Mouse (Mus musculus) gastrocnemius, postnatal 36 days (tissue): ENCODE data around the gene Abcc1. TPM values are rescaled to one million over a fixed set of nuclear protein-coding genes. Genes with fewer than 3 reads are reported as not detected.

Experiments
- DNase-seq, 2 experiments: peaks; one replicate each; pipeline ENCODE4 v3.0.0; 2022
- intact Hi-C: fragments of 180-260 bp; cut with DNase I; formaldehyde crosslinking; loops from one replicate; pipeline ENCODE4 v1.15.1; 2025
- total RNA-seq, 2 experiments: library from RNA; stranded (reverse); gene quantifications; 2 replicates each; pipeline ENCODE4 v1.2.3; 2021

Gene Abcc1
- total RNA-seq, 2 experiments from 2014 or later: 18.3 to 23.0 TPM

- intact Hi-C loops: no loop called here
- DNase-seq: no peak
Measured at GRCm38 (mm10) chr16:14477510-14478300, 116.3 kb downstream of the Abcc1 start.

GRCm38 (mm10) chr16:14479641-14480040, 118.3 kb downstream of the Abcc1 start:
- intact Hi-C loops: no loop called here

GRCm38 (mm10) chr16:14483221-14483620, 121.9 kb downstream of the Abcc1 start:
- no peak for DNase-seq
- intact Hi-C loops: no loop called here

More at GRCm38 (mm10) chr16:14479641-14480040, 118.3 kb downstream of the Abcc1 start:
- no peak for DNase-seq

GRCm38 (mm10) chr16:14493491-14494114, 132.2 kb downstream of the Abcc1 start:
- DNase-seq: no peak
- intact Hi-C loops: no loop called here

GRCm38 (mm10) chr16:14501649-14502360, 140.4 kb downstream of the Abcc1 start:
- no peak for DNase-seq

GRCm38 (mm10) chr16:14506461-14506860, 145.1 kb downstream of the Abcc1 start:
- no peak for DNase-seq
- intact Hi-C loops: no loop called here

More at GRCm38 (mm10) chr16:14501649-14502360, 140.4 kb downstream of the Abcc1 start:
- intact Hi-C loops: no loop called here

Other genes starting within 250 kb of the Abcc1 start
- 10 to 100 TPM; 24.7 to 29.8 TPM for gene Nde1, start 198.3 kb upstream of the Abcc1 start, total RNA-seq
- gene Marf1, start 198.2 kb upstream of the Abcc1 start, total RNA-seq: 10 to 100 TPM; 17.5 to 18.8 TPM
- 10 to 100 TPM; 14.1 to 17.6 TPM for gene Myh11, start 70.2 kb upstream of the Abcc1 start, total RNA-seq
- gene Fopnl, start 44.2 kb upstream of the Abcc1 start, total RNA-seq: 10 to 100 TPM; 55.9 to 65.6 TPM
- not detected for gene A630010A05Rik, start 200.8 kb downstream of the Abcc1 start, total RNA-seq